ENCODE assay signal across 8 mouse cellular contexts in genomic region chr6:29985504-29985903, GRCm38 (mm10).
DNase-seq lines count a peak whose midpoint lies in the region; ATAC-seq and TF ChIP-seq lines count a peak whose summit lies in the region.

No protein-coding gene starts in this region.

- peak overlapping the region; percentile 46; the same call in 1 of the 2 replicates for H3K9ac ChIP-seq in heart, postnatal 0 days (replicated peaks; ENCODE audit: low read depth, low read length)
- peak overlapping the region; percentile 46 for H3K9ac ChIP-seq in hindbrain, embryonic 11.5 days (ENCODE audit: low read depth, low read length)
- H3K9ac ChIP-seq in midbrain, embryonic 12.5 days (replicated peaks): peak overlapping the region; percentile 60

- peak overlapping the region; percentile 78 for H3K4me2 ChIP-seq in heart, postnatal 0 days (ENCODE audit: low read depth, low read length)
- H3K4me2 ChIP-seq in hindbrain, embryonic 11.5 days (replicated peaks; ENCODE audit: low read depth, low read length): peak overlapping the region; percentile 90
- H3K4me2 ChIP-seq in midbrain, embryonic 12.5 days (replicated peaks): peak overlapping the region; percentile 86

- peak overlapping the region; percentile 57 for H3K4me3 ChIP-seq in heart, postnatal 0 days (ENCODE audit: low read depth, low read length)
- peak overlapping the region; percentile 61 for H3K4me3 ChIP-seq in bone marrow macrophage, adult 2 months (ENCODE audit: insufficient read depth, low read length)
- H3K4me3 ChIP-seq in hindbrain, embryonic 11.5 days (ENCODE audit: low read depth, low read length): peak overlapping the region; percentile 52
- peak overlapping the region; percentile 51 for H3K4me3 ChIP-seq in midbrain, embryonic 12.5 days

- 1% methylated on average over 14 of the region's 14 CpGs for WGBS in heart, postnatal 0 days
- WGBS in hindbrain, embryonic 11.5 days: 2% methylated on average over 14 of the region's 14 CpGs
- under 1% methylated on average over 14 of the region's 14 CpGs for WGBS in midbrain, embryonic 12.5 days

- ATAC-seq in heart, postnatal 0 days (ENCODE audit: insufficient read depth, low read depth): peak; percentile 25; the same call in 1 of the 2 replicates
- peak; percentile 43; the same call in 1 of the 2 replicates for ATAC-seq in hindbrain, embryonic 11.5 days (ENCODE audit: low FRiP score)
- ATAC-seq in midbrain, embryonic 12.5 days (ENCODE audit: low FRiP score, low read depth): peak; percentile 19; the same call in 1 of the 2 replicates

- intact Hi-C loops in heart, postnatal 25 days (cut with DNase I): loop anchor here (5.0 kb wide), 1 partner anchor 62 kb away; the partner anchor contains the start of gene Nrf1

- H3K4me1 ChIP-seq in heart, postnatal 0 days (ENCODE audit: control insufficient read depth, insufficient read depth): no peaks in the 10 kb centered on the region
- H3K4me1 ChIP-seq in bone marrow macrophage, adult 2 months (ENCODE audit: control insufficient read depth, insufficient read depth, low read length): peaks cover 7% of the 10 kb centered on the region
- H3K4me1 ChIP-seq in hindbrain, embryonic 11.5 days (replicated peaks; ENCODE audit: control insufficient read depth, insufficient read depth, low read length): no peaks in the 10 kb centered on the region
- no peaks in the 10 kb centered on the region; the same call in 1 of the 2 replicates for H3K4me1 ChIP-seq in midbrain, embryonic 12.5 days

- no peak for TF ChIP-seq POLR2A in bone marrow macrophage, adult 2 months (IDR thresholded peaks at IDR 0.05; ENCODE audit: borderline replicate concordance, low read depth, low read length)

- no peaks in the 10 kb centered on the region for H3K36me3 ChIP-seq in heart, postnatal 0 days (replicated peaks; ENCODE audit: control insufficient read depth, insufficient read depth, low read length)
- no peaks in the 10 kb centered on the region for H3K36me3 ChIP-seq in hindbrain, embryonic 11.5 days (ENCODE audit: control insufficient read depth, insufficient read depth, low read length)
- H3K36me3 ChIP-seq in midbrain, embryonic 12.5 days: no peaks in the 10 kb centered on the region

- H3K27me3 ChIP-seq in heart, postnatal 0 days (ENCODE audit: control insufficient read depth, insufficient read depth, low read length): no peaks in the 10 kb centered on the region
- peaks cover 5% of the 10 kb centered on the region; the same call in 1 of the 2 replicates for H3K27me3 ChIP-seq in hindbrain, embryonic 11.5 days (ENCODE audit: control insufficient read depth, insufficient read depth, low read length)
- H3K27me3 ChIP-seq in midbrain, embryonic 12.5 days: peaks cover 22% of the 10 kb centered on the region

- H3K27ac ChIP-seq in heart, postnatal 0 days (ENCODE audit: low read depth): no peak overlapping the region
- no peak overlapping the region for H3K27ac ChIP-seq in bone marrow macrophage, adult 2 months (ENCODE audit: insufficient read depth, low read depth, low read length)
- no peak overlapping the region for H3K27ac ChIP-seq in hindbrain, embryonic 11.5 days (ENCODE audit: low read depth, low read length)
- H3K27ac ChIP-seq in midbrain, embryonic 12.5 days (replicated peaks): no peak overlapping the region

- no peak for DNase-seq in heart, postnatal 0 days (ENCODE audit: low spot score)
- DNase-seq in heart, postnatal 25 days (ENCODE audit: low spot score): no peak
- DNase-seq in hindbrain, embryonic 11.5 days (ENCODE audit: low spot score): peak; percentile 39
- no peak for DNase-seq in right cerebral cortex, postnatal 10 days (ENCODE audit: low spot score in 2 of 2)
- DNase-seq in adrenal gland, adult 8-10 months: no peak
- no peak for DNase-seq in ovary, adult 18-20 months (ENCODE audit: low spot score)

- TF ChIP-seq EP300 in heart, postnatal 0 days (IDR thresholded peaks at IDR 0.05; ENCODE audit: low read depth): no peak

- TF ChIP-seq CTCF in heart, postnatal 0 days (IDR thresholded peaks at IDR 0.05; ENCODE audit: low read depth): no peak
- no peak for TF ChIP-seq CTCF in bone marrow macrophage, adult 2 months (IDR thresholded peaks at IDR 0.05; ENCODE audit: low read depth, low read length)

- no peaks in the 10 kb centered on the region for H3K9me3 ChIP-seq in heart, postnatal 0 days (replicated peaks; ENCODE audit: control insufficient read depth, low read length)
- no peaks in the 10 kb centered on the region for H3K9me3 ChIP-seq in hindbrain, embryonic 11.5 days (ENCODE audit: control insufficient read depth, low read length)
- H3K9me3 ChIP-seq in midbrain, embryonic 12.5 days: no peaks in the 10 kb centered on the region
